Mouse (Mus musculus): ENCODE measurements around the gene Fam57b. TPM values are rescaled to one million over a fixed set of nuclear protein-coding genes. Genes with fewer than 3 reads are reported as not detected.

Fam57b gene
- polyA plus RNA-seq, 1 experiment from 2014 or later: 1.1 TPM

- Histone ChIP-seq H3K4me3 (ENCODE audit: low read depth, low read length) (peak overlapping the region; percentile 36), H3K4me2 (replicated peaks; ENCODE audit: low read depth, low read length) (peak overlapping the region; percentile 82), H3K27me3 (ENCODE audit: control insufficient read depth, insufficient read depth, low read length) (no peaks in the 10 kb centered on the region), H3K36me3 (ENCODE audit: control insufficient read depth, insufficient read depth, low read length) (peaks cover 20% of the 10 kb centered on the region), H3K27ac (ENCODE audit: low read length) (peak overlapping the region; percentile 72), H3K4me1 (ENCODE audit: control insufficient read depth, insufficient read depth, low read length) (peaks cover 33% of the 10 kb centered on the region), H3K9me3 (ENCODE audit: control insufficient read depth, low read depth, low read length) (no peaks in the 10 kb centered on the region), H3K9ac (replicated peaks; ENCODE audit: low read depth, low read length) (peak overlapping the region; percentile 37; the same call in 1 of the 2 replicates)
- ATAC-seq (ENCODE audit: insufficient number of reproducible peaks, insufficient read depth, low FRiP score, low read depth): peak; percentile 56
- WGBS: under 1% methylated on average over 21 of the region's 21 CpGs
These were observed 17.2 kb upstream of the Fam57b start for GRCm38 (mm10) chr7:126779983-126780970.

DNA sequence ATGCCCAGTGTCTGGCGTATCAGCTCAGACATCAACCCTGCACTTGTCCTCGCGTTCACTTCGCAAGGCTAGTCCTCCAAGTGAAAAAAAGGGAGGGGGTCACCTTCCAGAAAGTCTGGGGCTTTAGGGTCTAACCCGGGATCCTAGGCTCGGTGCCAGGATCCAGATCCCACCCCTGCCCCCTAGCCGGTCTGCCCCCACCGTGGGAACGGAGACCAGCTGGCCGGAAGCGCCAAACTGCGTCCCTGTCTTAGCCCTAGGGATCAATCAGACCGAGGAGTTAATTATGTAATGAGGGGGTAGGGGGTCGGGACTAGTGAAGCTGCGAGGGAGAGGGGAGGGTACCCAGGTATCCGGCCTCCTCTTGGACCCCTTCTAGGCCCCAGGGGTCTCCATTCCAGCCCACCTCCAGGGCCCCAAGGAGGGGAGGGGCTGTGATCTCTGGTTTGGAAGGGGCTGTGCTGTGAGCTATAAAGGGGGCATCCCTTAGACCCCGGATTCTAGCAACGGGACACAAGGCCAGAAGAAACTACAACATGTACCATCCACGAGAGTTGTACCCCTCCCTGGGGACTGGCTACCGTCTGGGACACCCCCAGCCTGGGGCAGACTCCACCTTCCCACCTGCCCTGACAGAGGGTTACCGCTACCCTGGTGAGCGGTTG, 16.4 kb upstream of the Fam57b start, which contains the start of gene Tbx6:
Gene Tbx6 (plus strand): TSS at position 513 of the 665 bp plus-strand sequence.
- H3K4me1 ChIP-seq (ENCODE audit: control insufficient read depth, insufficient read depth, low read length): peaks cover 29% of the 10 kb centered on the region
- H3K4me2 ChIP-seq (replicated peaks; ENCODE audit: low read depth, low read length): peak within 1 kb of the TSS; percentile 82
- WGBS: 5% methylated on average over 22 of the region's 22 CpGs
- H3K27me3 ChIP-seq (ENCODE audit: control insufficient read depth, insufficient read depth, low read length): no peaks in the 10 kb centered on the region
- no peaks in the 10 kb centered on the region for H3K9me3 ChIP-seq (ENCODE audit: control insufficient read depth, low read depth, low read length)
- H3K9ac ChIP-seq (replicated peaks; ENCODE audit: low read depth, low read length): peak within 1 kb of the TSS; percentile 37; the same call in 1 of the 2 replicates
- 0 out of 2 replicates have a peak, but pooled peaks have one; percentile 0 for ATAC-seq (ENCODE audit: insufficient number of reproducible peaks, insufficient read depth, low FRiP score, low read depth)
- peak within 1 kb of the TSS; percentile 36 for H3K4me3 ChIP-seq (ENCODE audit: low read depth, low read length)
- H3K27ac ChIP-seq (ENCODE audit: low read length): peak within 1 kb of the TSS; percentile 72; the same call in 1 of the 2 replicates
- peaks cover 25% of the 10 kb centered on the region for H3K36me3 ChIP-seq (ENCODE audit: control insufficient read depth, insufficient read depth, low read length)

- Histone ChIP-seq H3K9me3 (ENCODE audit: control insufficient read depth, low read depth, low read length) (no peaks in the 10 kb centered on the region), H3K4me1 (ENCODE audit: control insufficient read depth, insufficient read depth, low read length) (peaks cover 25% of the 10 kb centered on the region), H3K4me3 (ENCODE audit: low read depth, low read length) (no peak overlapping the region), H3K27ac (ENCODE audit: low read length) (peak overlapping the region; percentile 39; the same call in 1 of the 2 replicates), H3K27me3 (ENCODE audit: control insufficient read depth, insufficient read depth, low read length) (no peaks in the 10 kb centered on the region), H3K36me3 (ENCODE audit: control insufficient read depth, insufficient read depth, low read length) (peaks cover 31% of the 10 kb centered on the region), H3K4me2 (replicated peaks; ENCODE audit: low read depth, low read length) (peak overlapping the region; percentile 82; the same call in 1 of the 2 replicates), H3K9ac (replicated peaks; ENCODE audit: low read depth, low read length) (no peak overlapping the region)
- no peak for ATAC-seq (ENCODE audit: insufficient number of reproducible peaks, insufficient read depth, low FRiP score, low read depth)
- 30% methylated on average over 11 of the region's 11 CpGs for WGBS
These were observed 15.7 kb upstream of the Fam57b start for GRCm38 (mm10) chr7:126781661-126782370.

- WGBS: 78% methylated on average over 13 of the region's 13 CpGs
- H3K4me2 ChIP-seq (replicated peaks; ENCODE audit: low read depth, low read length): no peak overlapping the region
- H3K9me3 ChIP-seq (ENCODE audit: control insufficient read depth, low read depth, low read length): no peaks in the 10 kb centered on the region
- H3K36me3 ChIP-seq (ENCODE audit: control insufficient read depth, insufficient read depth, low read length): peaks cover 40% of the 10 kb centered on the region
- peaks cover 19% of the 10 kb centered on the region for H3K4me1 ChIP-seq (ENCODE audit: control insufficient read depth, insufficient read depth, low read length)
- no peak overlapping the region for H3K4me3 ChIP-seq (ENCODE audit: low read depth, low read length)
- H3K9ac ChIP-seq (replicated peaks; ENCODE audit: low read depth, low read length): no peak overlapping the region
- no peaks in the 10 kb centered on the region for H3K27me3 ChIP-seq (ENCODE audit: control insufficient read depth, insufficient read depth, low read length)
- ATAC-seq (ENCODE audit: insufficient number of reproducible peaks, insufficient read depth, low FRiP score, low read depth): no peak
- H3K27ac ChIP-seq (ENCODE audit: low read length): no peak overlapping the region
These were observed 14.8 kb upstream of the Fam57b start for GRCm38 (mm10) chr7:126782693-126783092.

DNA sequence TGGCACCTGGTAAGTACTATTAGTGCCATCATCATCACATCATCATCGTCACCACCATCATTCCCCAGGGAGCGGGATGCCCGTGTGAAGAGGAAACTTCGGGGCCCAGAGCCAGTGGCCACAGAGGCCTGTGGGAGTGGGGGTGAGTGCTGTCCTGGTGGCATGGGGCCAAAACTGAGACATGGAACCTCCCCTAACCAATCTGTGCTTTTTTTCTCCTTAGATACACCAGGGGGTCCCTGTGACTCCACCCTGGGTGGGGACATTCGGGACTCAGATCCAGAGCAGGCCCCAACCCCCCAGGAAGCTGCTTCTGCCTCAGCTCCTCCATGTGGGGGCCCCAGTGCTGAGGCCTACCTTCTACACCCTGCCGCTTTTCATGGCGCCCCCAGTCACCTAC, 13.0 kb upstream of the Fam57b start:
- ATAC-seq (ENCODE audit: insufficient number of reproducible peaks, insufficient read depth, low FRiP score, low read depth): no peak
- WGBS: 75% methylated on average over 7 of the region's 7 CpGs
- H3K4me1 ChIP-seq (ENCODE audit: control insufficient read depth, insufficient read depth, low read length): peaks cover 18% of the 10 kb centered on the region

GRCm38 (mm10) chr7:126785056-126785455, 12.4 kb upstream of the Fam57b start:
- H3K36me3 ChIP-seq (ENCODE audit: control insufficient read depth, insufficient read depth, low read length): peaks cover 58% of the 10 kb centered on the region
- WGBS: 57% methylated on average over 4 of the region's 4 CpGs
- no peak for ATAC-seq (ENCODE audit: insufficient number of reproducible peaks, insufficient read depth, low FRiP score, low read depth)

More for the DNA sequence above, 13.0 kb upstream of the Fam57b start:
- Histone ChIP-seq H3K9ac (replicated peaks; ENCODE audit: low read depth, low read length) (no peak overlapping the region), H3K4me2 (replicated peaks; ENCODE audit: low read depth, low read length) (no peak overlapping the region), H3K9me3 (ENCODE audit: control insufficient read depth, low read depth, low read length) (no peaks in the 10 kb centered on the region), H3K4me3 (ENCODE audit: low read depth, low read length) (no peak overlapping the region), H3K27ac (ENCODE audit: low read length) (no peak overlapping the region), H3K27me3 (ENCODE audit: control insufficient read depth, insufficient read depth, low read length) (no peaks in the 10 kb centered on the region), H3K36me3 (ENCODE audit: control insufficient read depth, insufficient read depth, low read length) (peaks cover 53% of the 10 kb centered on the region)

GRCm38 (mm10) chr7:126786142-126786541, 11.3 kb upstream of the Fam57b start:
- no peak for ATAC-seq (ENCODE audit: insufficient number of reproducible peaks, insufficient read depth, low FRiP score, low read depth)
- Histone ChIP-seq H3K4me2 (replicated peaks; ENCODE audit: low read depth, low read length) (no peak overlapping the region), H3K36me3 (ENCODE audit: control insufficient read depth, insufficient read depth, low read length) (peaks cover 58% of the 10 kb centered on the region), H3K27me3 (ENCODE audit: control insufficient read depth, insufficient read depth, low read length) (no peaks in the 10 kb centered on the region), H3K4me1 (ENCODE audit: control insufficient read depth, insufficient read depth, low read length) (peaks cover 12% of the 10 kb centered on the region; the same call in 1 of the 2 replicates), H3K9ac (replicated peaks; ENCODE audit: low read depth, low read length) (no peak overlapping the region), H3K4me3 (ENCODE audit: low read depth, low read length) (no peak overlapping the region), H3K9me3 (ENCODE audit: control insufficient read depth, low read depth, low read length) (no peaks in the 10 kb centered on the region), H3K27ac (ENCODE audit: low read length) (no peak overlapping the region)
- WGBS: 88% methylated on average over 14 of the region's 14 CpGs

More at GRCm38 (mm10) chr7:126785056-126785455, 12.4 kb upstream of the Fam57b start:
- Histone ChIP-seq H3K4me1 (ENCODE audit: control insufficient read depth, insufficient read depth, low read length) (peaks cover 13% of the 10 kb centered on the region), H3K4me2 (replicated peaks; ENCODE audit: low read depth, low read length) (no peak overlapping the region), H3K27me3 (ENCODE audit: control insufficient read depth, insufficient read depth, low read length) (no peaks in the 10 kb centered on the region), H3K4me3 (ENCODE audit: low read depth, low read length) (no peak overlapping the region), H3K9me3 (ENCODE audit: control insufficient read depth, low read depth, low read length) (no peaks in the 10 kb centered on the region), H3K9ac (replicated peaks; ENCODE audit: low read depth, low read length) (no peak overlapping the region), H3K27ac (ENCODE audit: low read length) (no peak overlapping the region)

DNA sequence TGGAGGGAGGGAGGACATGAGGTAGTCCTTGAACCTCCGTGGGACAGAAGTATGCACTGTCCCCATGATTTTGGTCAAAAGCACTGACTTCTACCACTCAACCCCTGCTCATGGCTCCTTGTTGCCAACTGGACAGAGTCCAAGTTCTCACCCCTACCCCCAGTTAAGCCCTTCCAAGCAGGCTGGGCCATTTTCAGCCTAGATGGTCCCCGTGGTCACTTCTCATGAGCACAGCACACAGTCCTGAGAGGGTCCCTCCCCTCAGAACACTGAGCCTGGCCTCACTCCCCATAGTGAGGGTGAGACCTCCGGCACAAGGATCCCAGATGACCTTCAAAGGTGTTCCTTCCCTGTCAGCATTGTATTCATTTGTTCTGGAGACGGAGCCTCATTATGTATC, 8.3 kb upstream of the Fam57b start:
- no peak overlapping the region for H3K4me2 ChIP-seq (replicated peaks; ENCODE audit: low read depth, low read length)
- ATAC-seq (ENCODE audit: insufficient number of reproducible peaks, insufficient read depth, low FRiP score, low read depth): no peak
- no peak overlapping the region for H3K9ac ChIP-seq (replicated peaks; ENCODE audit: low read depth, low read length)
- H3K36me3 ChIP-seq (ENCODE audit: control insufficient read depth, insufficient read depth, low read length): peaks cover 57% of the 10 kb centered on the region
- no peak overlapping the region for H3K4me3 ChIP-seq (ENCODE audit: low read depth, low read length)
- no peaks in the 10 kb centered on the region for H3K27me3 ChIP-seq (ENCODE audit: control insufficient read depth, insufficient read depth, low read length)
- 89% methylated on average over 4 of the region's 4 CpGs for WGBS
- H3K9me3 ChIP-seq (ENCODE audit: control insufficient read depth, low read depth, low read length): no peaks in the 10 kb centered on the region
- peaks cover 10% of the 10 kb centered on the region; the same call in 1 of the 2 replicates for H3K4me1 ChIP-seq (ENCODE audit: control insufficient read depth, insufficient read depth, low read length)
- H3K27ac ChIP-seq (ENCODE audit: low read length): no peak overlapping the region
